Mouse (Mus musculus): ENCODE results near the gene Rogdi. TPM values are rescaled to one million over a fixed set of nuclear protein-coding genes. Genes with fewer than 3 reads are reported as not detected.

The Rogdi gene
- polyA plus RNA-seq, 1 experiment = 251 TPM

- 89% methylated on average over 5 of the region's 5 CpGs for WGBS
- DNase-seq = no peak
- Histone ChIP-seq H3K27ac (ENCODE audit: insufficient read depth, low read depth, low read length) (no peak overlapping the region), H3K4me1 (ENCODE audit: control insufficient read depth, insufficient read depth, low read length) (no peaks in the 10 kb centered on the region; the same call in 1 of the 2 replicates), H3K4me3 (ENCODE audit: insufficient read depth, low read depth, low read length) (no peak overlapping the region), H3K27me3 (replicated peaks; ENCODE audit: control insufficient read depth, insufficient read depth, low read length) (no peaks in the 10 kb centered on the region), H3K36me3 (ENCODE audit: control insufficient read depth, insufficient read depth, low read length) (no peaks in the 10 kb centered on the region)
- no peak for TF ChIP-seq CTCF (conservative IDR thresholded peaks at IDR 0.05; ENCODE audit: insufficient read depth, insufficient read length, low read depth, low read length)
- TF ChIP-seq POLR2A (IDR thresholded peaks at IDR 0.05; ENCODE audit: low read depth, low read length) = no peak
Observed at GRCm38 (mm10) chr16:4969055-4969843, 44.1 kb downstream of the Rogdi start.

GRCm38 (mm10) chr16:4968426-4968825 is 44.9 kb downstream of the Rogdi start:
- no peak overlapping the region for H3K4me3 ChIP-seq (ENCODE audit: insufficient read depth, low read depth, low read length)
- no peak overlapping the region for H3K27ac ChIP-seq (ENCODE audit: insufficient read depth, low read depth, low read length)
- H3K4me1 ChIP-seq (ENCODE audit: control insufficient read depth, insufficient read depth, low read length) = no peaks in the 10 kb centered on the region; the same call in 1 of the 2 replicates
- H3K36me3 ChIP-seq (ENCODE audit: control insufficient read depth, insufficient read depth, low read length) = no peaks in the 10 kb centered on the region
- 70% methylated on average over 3 of the region's 3 CpGs for WGBS
- no peak for DNase-seq
- H3K27me3 ChIP-seq (replicated peaks; ENCODE audit: control insufficient read depth, insufficient read depth, low read length) = no peaks in the 10 kb centered on the region
- TF ChIP-seq POLR2A (IDR thresholded peaks at IDR 0.05; ENCODE audit: low read depth, low read length) = no peak
- no peak for TF ChIP-seq CTCF (conservative IDR thresholded peaks at IDR 0.05; ENCODE audit: insufficient read depth, insufficient read length, low read depth, low read length)

DNA sequence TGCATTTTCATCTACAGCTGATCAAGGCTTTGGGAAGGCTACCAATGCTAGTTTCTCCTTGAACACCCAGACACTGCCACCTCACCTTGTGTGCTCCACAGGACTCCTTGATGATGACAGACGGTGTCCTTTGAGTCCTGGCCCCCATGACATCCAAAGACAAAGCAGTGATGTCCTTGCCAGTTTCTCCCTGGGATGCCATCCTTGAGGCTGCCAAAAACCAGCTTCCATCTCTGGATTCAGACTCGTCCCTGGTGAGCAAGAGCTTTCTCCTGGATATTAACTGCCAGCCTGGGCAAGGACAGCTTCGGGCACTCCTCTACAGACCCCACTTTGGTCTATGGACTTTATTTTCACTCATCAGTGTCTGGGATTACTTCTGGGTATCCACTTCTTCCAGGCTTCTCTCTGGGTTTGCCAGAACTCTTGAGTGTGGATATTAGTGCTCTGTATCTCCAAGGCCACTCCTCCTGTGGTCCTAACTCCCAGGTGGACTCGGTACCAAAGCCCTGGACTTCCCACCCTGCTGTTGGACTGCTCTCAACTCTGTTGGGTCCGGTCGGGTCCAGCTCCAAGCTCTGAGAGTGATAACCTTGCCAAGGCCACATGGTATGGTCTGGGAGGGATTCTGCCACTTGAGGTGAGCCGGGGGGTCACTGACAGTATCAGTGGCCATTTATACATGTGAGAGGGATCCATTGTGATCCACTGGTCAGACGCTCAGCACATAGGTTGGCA is 47.8 kb downstream of the Rogdi start:
- Histone ChIP-seq H3K27me3 (replicated peaks; ENCODE audit: control insufficient read depth, insufficient read depth, low read length) (no peaks in the 10 kb centered on the region), H3K4me1 (ENCODE audit: control insufficient read depth, insufficient read depth, low read length) (peaks cover 4% of the 10 kb centered on the region; the same call in 1 of the 2 replicates), H3K27ac (ENCODE audit: insufficient read depth, low read depth, low read length) (no peak overlapping the region), H3K36me3 (ENCODE audit: control insufficient read depth, insufficient read depth, low read length) (no peaks in the 10 kb centered on the region), H3K4me3 (ENCODE audit: insufficient read depth, low read depth, low read length) (no peak overlapping the region)
- no peak for TF ChIP-seq POLR2A (IDR thresholded peaks at IDR 0.05; ENCODE audit: low read depth, low read length)
- TF ChIP-seq CTCF (conservative IDR thresholded peaks at IDR 0.05; ENCODE audit: insufficient read depth, insufficient read length, low read depth, low read length) = no peak
- WGBS = 90% methylated on average over 8 of the region's 8 CpGs
- DNase-seq = no peak

GRCm38 (mm10) chr16:4964731-4965391 is 48.5 kb downstream of the Rogdi start:
- DNase-seq = no peak
- Histone ChIP-seq H3K4me3 (ENCODE audit: insufficient read depth, low read depth, low read length) (peak overlapping the region; percentile 82), H3K27me3 (replicated peaks; ENCODE audit: control insufficient read depth, insufficient read depth, low read length) (no peaks in the 10 kb centered on the region), H3K36me3 (ENCODE audit: control insufficient read depth, insufficient read depth, low read length) (no peaks in the 10 kb centered on the region), H3K27ac (ENCODE audit: insufficient read depth, low read depth, low read length) (peak overlapping the region; percentile 37; the same call in 1 of the 2 replicates), H3K4me1 (ENCODE audit: control insufficient read depth, insufficient read depth, low read length) (peaks cover 4% of the 10 kb centered on the region; the same call in 1 of the 2 replicates)
- TF ChIP-seq POLR2A (IDR thresholded peaks at IDR 0.05; ENCODE audit: low read depth, low read length) (no peak), CTCF (conservative IDR thresholded peaks at IDR 0.05; ENCODE audit: insufficient read depth, insufficient read length, low read depth, low read length) (no peak)
- WGBS = 15% methylated on average over 13 of the region's 13 CpGs

DNA sequence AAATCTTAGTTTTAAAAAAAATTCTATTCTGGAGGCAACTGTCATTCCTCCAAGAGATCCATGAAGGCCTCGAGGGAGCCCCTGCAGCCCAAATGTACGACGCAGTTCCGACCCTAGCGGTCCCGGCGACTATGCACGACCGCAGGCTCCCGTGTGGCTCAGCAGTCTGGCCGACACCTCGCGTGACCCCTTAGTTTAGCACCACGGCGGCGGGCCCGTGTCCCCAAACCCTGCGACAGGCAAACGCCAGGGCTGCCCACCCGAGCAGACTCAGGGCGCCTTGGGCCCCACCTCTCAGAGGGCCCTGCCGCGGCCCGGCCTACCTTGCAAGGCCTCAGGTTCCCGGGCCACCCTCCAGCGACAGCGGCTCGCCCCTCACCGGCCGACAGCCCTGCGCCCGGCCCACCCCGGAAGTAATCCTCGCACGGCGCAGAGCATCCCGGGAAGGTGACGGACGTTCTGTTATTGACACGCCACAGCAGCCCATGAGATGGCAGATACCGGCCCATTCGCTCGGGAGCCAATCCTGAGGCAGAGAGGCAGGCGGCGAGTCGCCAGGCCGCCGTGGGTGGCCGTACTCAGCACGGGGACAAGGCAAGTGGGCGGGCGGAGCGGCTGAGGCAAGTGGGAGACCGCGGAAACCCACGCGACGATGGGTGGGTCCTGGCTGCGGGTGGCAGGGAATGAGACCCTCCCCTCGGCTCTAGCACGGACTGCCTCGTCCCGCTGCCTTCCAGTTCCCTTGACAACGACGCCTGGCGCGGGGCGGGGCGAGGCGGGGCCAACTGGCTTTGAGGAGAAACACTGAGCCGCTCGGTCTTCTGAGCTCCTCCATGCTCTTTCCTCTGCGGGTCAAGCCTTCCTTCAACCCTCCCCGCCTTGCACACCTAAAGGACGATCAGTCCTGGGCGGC is 49.3 kb downstream of the Rogdi start, which contains the start of gene Anks3:
Anks3 (minus strand) TSS at position 409 of the 913 bp plus-strand sequence.
- H3K4me3 ChIP-seq (ENCODE audit: insufficient read depth, low read depth, low read length) = peak within 1 kb of the TSS; percentile 82
- H3K4me1 ChIP-seq (ENCODE audit: control insufficient read depth, insufficient read depth, low read length) = peaks cover 4% of the 10 kb centered on the region; the same call in 1 of the 2 replicates
- H3K27me3 ChIP-seq (replicated peaks; ENCODE audit: control insufficient read depth, insufficient read depth, low read length) = no peaks in the 10 kb centered on the region
- no peaks in the 10 kb centered on the region for H3K36me3 ChIP-seq (ENCODE audit: control insufficient read depth, insufficient read depth, low read length)
- peak within 1 kb of the TSS; percentile 37 for H3K27ac ChIP-seq (ENCODE audit: insufficient read depth, low read depth, low read length)
- WGBS = under 1% methylated on average over 76 of the region's 76 CpGs
- peak; percentile 99 for DNase-seq
- TF ChIP-seq CTCF (conservative IDR thresholded peaks at IDR 0.05; ENCODE audit: insufficient read depth, insufficient read length, low read depth, low read length) (no peak), POLR2A (IDR thresholded peaks at IDR 0.05; ENCODE audit: low read depth, low read length) (peak; percentile 49)

DNA sequence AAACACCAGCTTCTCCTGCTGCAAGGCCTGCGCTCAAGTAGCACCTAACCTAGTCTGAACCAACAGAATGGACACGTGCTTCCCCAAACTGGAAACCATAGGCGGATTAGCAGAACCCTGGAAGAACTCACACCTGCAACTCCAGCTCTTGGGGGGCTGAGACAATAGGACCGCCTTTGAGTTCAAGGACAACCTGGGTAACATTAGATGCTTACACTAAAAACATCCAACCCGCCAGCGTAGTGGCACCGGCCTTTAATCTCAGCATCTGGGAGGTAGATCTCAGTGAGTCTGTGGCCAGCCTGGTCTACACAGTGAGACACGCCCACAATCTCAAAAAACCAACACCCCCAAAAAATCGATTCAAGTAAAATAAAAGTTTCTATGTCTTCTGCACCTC is 50.0 kb downstream of the Rogdi start:
- 29% methylated on average over 9 of the region's 9 CpGs for WGBS

More for the DNA sequence above, 50.0 kb downstream of the Rogdi start:
- Histone ChIP-seq H3K4me3 (ENCODE audit: insufficient read depth, low read depth, low read length) (peak overlapping the region; percentile 40), H3K27me3 (replicated peaks; ENCODE audit: control insufficient read depth, insufficient read depth, low read length) (no peaks in the 10 kb centered on the region), H3K27ac (ENCODE audit: insufficient read depth, low read depth, low read length) (no peak overlapping the region), H3K4me1 (ENCODE audit: control insufficient read depth, insufficient read depth, low read length) (peaks cover 4% of the 10 kb centered on the region; the same call in 1 of the 2 replicates), H3K36me3 (ENCODE audit: control insufficient read depth, insufficient read depth, low read length) (no peaks in the 10 kb centered on the region)
- no peak for DNase-seq
- TF ChIP-seq CTCF (conservative IDR thresholded peaks at IDR 0.05; ENCODE audit: insufficient read depth, insufficient read length, low read depth, low read length) = no peak
- no peak for TF ChIP-seq POLR2A (IDR thresholded peaks at IDR 0.05; ENCODE audit: low read depth, low read length)
